Mouse (Mus musculus) lung, adult 2 months (tissue): Measurements from ENCODE around the gene Tmem63c. TPM values are rescaled to one million over a fixed set of nuclear protein-coding genes. Genes with fewer than 3 reads are reported as not detected.

Source experiments
- DNase-seq: peaks from one replicate; pipeline ENCODE4 v3.0.0; 2022
- H3K4me1 ChIP-seq: fragments of 200-500 bp; 2 replicates; pipeline ENCODE4 v1.6.1; 2011; ENCODE audit warnings: low read length; ENCODE audit not compliant: control insufficient read depth, insufficient read depth
- H3K4me3 ChIP-seq: fragments of 200-500 bp; replicated peaks from 2 replicates; pipeline ENCODE3; 2011; ENCODE audit warnings: low read depth, mild to moderate bottlenecking, control low read depth, low read length; ENCODE audit errors: extremely low read depth
- CTCF ChIP-seq: fragments of 200-500 bp; IDR thresholded peaks from 2 replicates; pipeline ENCODE4 v1.5.1; 2011; ENCODE audit warnings: mild to moderate bottlenecking, low read length, control low read depth; ENCODE audit not compliant: insufficient read depth
- POLR2A ChIP-seq: fragments of 200-500 bp; IDR thresholded peaks from 2 replicates; pipeline ENCODE4 v1.6.1; 2011; ENCODE audit warnings: low read depth, mild to moderate bottlenecking, control low read depth, low read length, borderline replicate concordance; ENCODE audit errors: extremely low read depth
- WGBS: fragments of 180-500 bp; shearing (Covaris S2); methylation state at CpG from one replicate; pipeline ENCODE4 v1.1.7; 2018; 5-methylcytosine and 5-hydroxymethylcytosine counted together
- polyA plus RNA-seq: library from polyadenylated mRNA; depleted of rRNA; stranded (reverse); fragments of >200 nt; gene quantifications from 2 replicates; pipeline ENCODE4 v1.2.3, GENCODE M21; 2012

Tmem63c gene
- polyA plus RNA-seq, 1 experiment, result 0.22 TPM

- TF ChIP-seq CTCF (no peak), POLR2A (no peak)
- no peaks in the 10 kb centered on the region; the same call in 1 of the 2 replicates for H3K4me1 ChIP-seq
- 86% methylated on average over 4 of the region's 4 CpGs for WGBS
- no peak overlapping the region for H3K4me3 ChIP-seq
- no peak for DNase-seq
These were observed 82.3 kb downstream of the Tmem63c start for GRCm38 (mm10) chr12:87103471-87103870.

GRCm38 (mm10) chr12:87104796-87105195 is 83.7 kb downstream of the Tmem63c start:
- no peaks in the 10 kb centered on the region; the same call in 1 of the 2 replicates for H3K4me1 ChIP-seq
- 56% methylated on average over 4 of the region's 4 CpGs for WGBS
- DNase-seq, result no peak
- TF ChIP-seq POLR2A (no peak), CTCF (no peak)
- H3K4me3 ChIP-seq, result no peak overlapping the region

- Histone ChIP-seq H3K4me3 (no peak overlapping the region), H3K4me1 (no peaks in the 10 kb centered on the region)
- no peak for TF ChIP-seq CTCF
- no peak for TF ChIP-seq POLR2A
- WGBS, result 66% methylated on average over 3 of the region's 3 CpGs
- no peak for DNase-seq
These were observed 86.3 kb downstream of the Tmem63c start for GRCm38 (mm10) chr12:87107357-87107977.

- Histone ChIP-seq H3K4me3 (no peak overlapping the region), H3K4me1 (no peaks in the 10 kb centered on the region)
- DNase-seq, result no peak
- 81% methylated on average over 4 of the region's 4 CpGs for WGBS
- no peak for TF ChIP-seq POLR2A
- TF ChIP-seq CTCF, result no peak
These were observed 100.9 kb downstream of the Tmem63c start for GRCm38 (mm10) chr12:87121918-87122589.

- Histone ChIP-seq H3K4me1 (no peaks in the 10 kb centered on the region; the same call in 1 of the 2 replicates), H3K4me3 (no peak overlapping the region)
- TF ChIP-seq CTCF (no peak), POLR2A (no peak)
- no peak for DNase-seq
- 87% methylated on average over 4 of the region's 4 CpGs for WGBS
These were observed 106.1 kb downstream of the Tmem63c start for GRCm38 (mm10) chr12:87127256-87127655.

GRCm38 (mm10) chr12:87130224-87130623 is 109.1 kb downstream of the Tmem63c start:
- WGBS, result 95% methylated on average over 4 of the region's 4 CpGs
- H3K4me1 ChIP-seq, result no peaks in the 10 kb centered on the region; the same call in 1 of the 2 replicates
- H3K4me3 ChIP-seq, result no peak overlapping the region
- DNase-seq, result no peak
- TF ChIP-seq CTCF (no peak), POLR2A (no peak)

DNA sequence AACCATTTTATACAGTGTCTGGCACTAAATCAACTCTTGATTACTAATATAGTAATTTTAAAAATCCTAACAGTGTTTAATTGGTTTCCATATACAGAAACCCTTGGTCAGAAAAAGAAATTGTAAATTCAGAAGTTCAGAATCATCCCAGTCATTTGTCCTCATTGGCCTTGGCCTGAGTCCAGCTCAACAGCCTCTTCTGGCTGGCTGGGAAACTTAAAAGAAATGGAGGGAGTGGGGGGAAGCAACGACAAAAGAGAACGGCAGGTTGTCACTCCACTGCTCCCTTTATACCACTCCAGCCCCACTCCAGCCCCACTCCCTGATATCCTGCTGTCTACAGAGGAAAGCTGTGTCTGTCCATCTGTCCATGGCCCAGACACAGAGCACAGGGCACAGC is 110.0 kb downstream of the Tmem63c start:
- Histone ChIP-seq H3K4me1 (no peaks in the 10 kb centered on the region; the same call in 1 of the 2 replicates), H3K4me3 (no peak overlapping the region)
- WGBS, result 62% methylated on average over 2 of the region's 2 CpGs
- DNase-seq, result no peak
- TF ChIP-seq CTCF (no peak), POLR2A (no peak)

- WGBS, result 59% methylated on average over 3 of the region's 3 CpGs
- TF ChIP-seq POLR2A (no peak), CTCF (peak; percentile 69)
- Histone ChIP-seq H3K4me1 (no peaks in the 10 kb centered on the region; the same call in 1 of the 2 replicates), H3K4me3 (no peak overlapping the region)
- DNase-seq, result peak; percentile 23
These were observed 110.5 kb downstream of the Tmem63c start for GRCm38 (mm10) chr12:87131619-87132018.

- TF ChIP-seq POLR2A, result no peak
- no peak for TF ChIP-seq CTCF
- no peak for DNase-seq
- WGBS, result 60% methylated on average over 6 of the region's 6 CpGs
- Histone ChIP-seq H3K4me3 (no peak overlapping the region), H3K4me1 (no peaks in the 10 kb centered on the region; the same call in 1 of the 2 replicates)
These were observed 111.1 kb downstream of the Tmem63c start for GRCm38 (mm10) chr12:87132210-87132609.

DNA sequence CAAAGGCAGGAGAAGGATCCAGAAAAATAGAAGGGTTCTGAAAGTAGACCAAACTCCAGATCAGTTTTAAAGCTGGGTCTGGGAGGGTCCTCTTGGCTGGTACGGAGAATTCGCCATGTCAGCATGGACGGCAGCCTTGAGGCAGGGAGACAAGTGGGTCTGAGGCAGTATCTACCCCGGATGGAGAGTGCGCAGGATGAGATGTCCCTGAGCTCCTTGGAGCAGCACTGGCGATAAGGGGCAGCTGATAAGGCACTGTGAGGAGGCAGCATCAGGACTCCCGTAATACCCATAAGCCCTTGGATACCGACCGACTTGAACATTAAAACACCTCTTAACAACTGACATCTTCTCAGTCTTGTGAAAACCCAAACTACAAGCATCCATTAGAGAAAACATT is 111.6 kb downstream of the Tmem63c start:
- WGBS, result 92% methylated on average over 9 of the region's 9 CpGs
- no peak for TF ChIP-seq CTCF
- TF ChIP-seq POLR2A, result no peak

More for the DNA sequence above, 111.6 kb downstream of the Tmem63c start:
- no peaks in the 10 kb centered on the region; the same call in 1 of the 2 replicates for H3K4me1 ChIP-seq
- DNase-seq, result no peak
- H3K4me3 ChIP-seq, result no peak overlapping the region
